Mouse (Mus musculus) cerebellum, adult 18-20 months (tissue): Measurements from ENCODE around the gene Acadl.
A peak's percentile ranks its signal among the peaks of the same experiment; 100 is the strongest.

Source experiments
- DNase-seq, 2 experiments: peaks; one replicate each; pipeline ENCODE4 v3.0.0; 2021

Acadl gene

GRCm38 (mm10) chr1:66838184-66839042 is 24.7 kb downstream of the Acadl start:
- peak; percentile 82 to 83 for DNase-seq

DNA sequence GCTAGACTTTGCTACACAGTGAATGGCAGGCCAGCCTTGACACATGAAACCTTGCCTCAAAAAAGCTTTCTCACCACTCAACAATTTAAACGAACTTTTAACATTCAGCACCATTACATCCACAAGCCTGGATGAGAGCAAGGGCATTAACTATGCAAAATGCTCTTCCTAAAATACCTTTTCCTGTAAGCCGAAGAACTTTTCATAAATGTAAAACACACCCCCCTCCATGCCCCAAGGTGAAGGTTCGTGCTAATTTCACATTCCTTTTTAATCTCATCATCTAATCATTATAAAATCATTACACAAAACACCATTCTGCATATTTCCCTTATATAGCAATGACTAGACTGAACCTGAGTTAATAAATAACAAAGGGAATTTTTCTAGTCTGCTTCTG is 25.9 kb downstream of the Acadl start:
- DNase-seq = no peak

DNA sequence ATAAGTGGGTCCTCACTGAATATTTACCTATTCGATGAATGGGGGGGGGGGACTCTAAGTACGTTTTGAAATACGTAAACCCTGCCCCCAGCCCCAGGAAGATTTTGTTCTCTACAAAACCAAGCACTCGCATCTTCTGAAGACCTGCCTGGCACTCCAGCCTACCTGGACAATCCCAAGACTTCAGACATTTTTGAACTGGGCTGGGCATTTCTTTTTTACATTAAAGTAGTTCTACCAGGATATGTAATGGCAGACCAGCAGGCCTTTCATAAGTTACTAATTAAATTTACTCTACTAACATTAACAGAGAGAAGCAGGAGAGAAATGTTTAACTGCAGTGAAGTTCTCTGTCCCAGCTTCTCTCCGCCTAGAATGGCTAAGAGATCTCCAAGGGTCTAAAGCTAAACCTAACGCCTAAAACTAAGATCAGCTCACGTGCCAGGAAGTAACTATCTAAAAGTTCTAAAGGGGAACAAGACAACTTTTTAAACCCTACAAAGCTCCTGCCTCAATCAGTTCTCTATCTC is 30.4 kb downstream of the Acadl start:
- DNase-seq = no peak

GRCm38 (mm10) chr1:66831824-66832600 is 31.1 kb downstream of the Acadl start:
- no peak for DNase-seq

DNA sequence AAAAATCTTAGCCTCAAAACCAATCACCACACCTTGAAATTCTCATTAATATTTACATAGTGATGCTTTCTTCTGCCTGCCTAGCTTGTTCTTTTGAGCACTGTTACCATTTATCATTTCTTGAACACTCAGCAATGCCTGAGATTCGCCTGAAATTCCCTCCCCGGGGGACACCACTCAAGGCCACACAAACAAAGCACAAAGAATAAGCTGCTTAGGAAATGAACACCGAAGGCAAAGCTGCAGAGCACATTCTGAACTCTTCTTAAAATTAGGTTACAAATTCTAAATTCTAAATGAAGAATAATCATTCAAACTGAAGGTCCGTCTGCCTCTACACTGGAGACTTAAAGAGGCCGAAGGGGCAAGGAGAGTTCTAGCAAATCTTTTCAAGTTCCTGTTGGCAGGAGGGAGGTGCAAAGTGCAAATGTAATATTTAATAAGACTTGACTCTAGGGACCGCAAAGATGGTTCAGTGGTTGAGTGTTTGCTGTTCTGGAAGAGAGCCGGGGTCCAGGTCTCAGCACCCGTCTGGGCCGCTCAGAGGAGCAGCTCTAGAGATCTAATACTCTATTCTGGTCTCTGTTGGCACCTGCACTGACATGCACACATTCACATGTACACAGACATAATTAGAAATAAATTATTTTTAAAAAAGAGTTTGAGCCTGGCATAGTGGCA is 33.5 kb downstream of the Acadl start:
- DNase-seq = no peak

- no peak for DNase-seq
These were observed 41.1 kb downstream of the Acadl start for GRCm38 (mm10) chr1:66821966-66822365.

DNA sequence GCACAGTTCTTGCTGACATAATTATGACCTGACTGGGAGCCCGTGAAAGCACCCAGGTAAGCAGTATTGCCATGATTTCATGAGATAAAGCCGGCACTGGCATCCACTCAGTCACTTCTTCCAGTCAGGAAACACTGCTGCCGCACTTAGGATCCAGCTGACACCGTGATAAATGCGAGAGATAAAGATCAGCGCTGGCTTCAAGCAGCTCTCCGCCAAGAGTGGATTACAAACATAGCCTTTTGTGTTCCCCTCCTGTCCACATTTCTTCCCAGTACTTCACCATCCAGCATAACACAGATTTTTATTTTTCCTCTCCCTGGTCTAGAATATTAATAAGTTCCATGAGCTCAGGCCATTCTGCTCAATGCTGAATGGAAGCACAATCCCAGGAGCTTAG is 42.8 kb downstream of the Acadl start:
- no peak for DNase-seq

GRCm38 (mm10) chr1:66817865-66818315 is 45.2 kb downstream of the Acadl start:
- DNase-seq = no peak

DNA sequence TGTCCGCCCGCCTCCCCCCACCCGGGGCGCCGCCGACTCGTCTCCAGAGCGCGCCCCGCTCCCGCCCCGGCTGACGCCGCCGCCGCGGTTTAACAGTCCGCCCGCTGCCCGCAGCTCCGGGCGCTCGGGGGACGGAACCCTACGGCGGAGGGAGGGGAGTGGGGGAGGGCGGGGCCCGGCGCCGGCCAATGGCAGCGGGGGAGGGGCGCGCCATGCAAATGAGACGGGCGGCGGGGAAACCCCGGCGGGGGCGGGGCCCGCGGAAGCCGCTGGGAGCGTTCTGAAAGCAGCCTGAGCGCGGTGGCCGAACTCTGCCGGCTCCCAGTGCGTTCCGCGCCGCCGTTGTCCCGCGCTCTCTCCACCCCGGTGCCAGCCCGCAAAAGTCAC is 45.6 kb downstream of the Acadl start, which contains the start of gene Kansl1l:
Gene Kansl1l, minus strand, starts transcription at position 110 of the 387 bp plus-strand sequence.
- peak; percentile 94 to 98 for DNase-seq

GRCm38 (mm10) chr1:66816837-66817452 is 46.1 kb downstream of the Acadl start:
- DNase-seq = peak; percentile 83 to 98

DNA sequence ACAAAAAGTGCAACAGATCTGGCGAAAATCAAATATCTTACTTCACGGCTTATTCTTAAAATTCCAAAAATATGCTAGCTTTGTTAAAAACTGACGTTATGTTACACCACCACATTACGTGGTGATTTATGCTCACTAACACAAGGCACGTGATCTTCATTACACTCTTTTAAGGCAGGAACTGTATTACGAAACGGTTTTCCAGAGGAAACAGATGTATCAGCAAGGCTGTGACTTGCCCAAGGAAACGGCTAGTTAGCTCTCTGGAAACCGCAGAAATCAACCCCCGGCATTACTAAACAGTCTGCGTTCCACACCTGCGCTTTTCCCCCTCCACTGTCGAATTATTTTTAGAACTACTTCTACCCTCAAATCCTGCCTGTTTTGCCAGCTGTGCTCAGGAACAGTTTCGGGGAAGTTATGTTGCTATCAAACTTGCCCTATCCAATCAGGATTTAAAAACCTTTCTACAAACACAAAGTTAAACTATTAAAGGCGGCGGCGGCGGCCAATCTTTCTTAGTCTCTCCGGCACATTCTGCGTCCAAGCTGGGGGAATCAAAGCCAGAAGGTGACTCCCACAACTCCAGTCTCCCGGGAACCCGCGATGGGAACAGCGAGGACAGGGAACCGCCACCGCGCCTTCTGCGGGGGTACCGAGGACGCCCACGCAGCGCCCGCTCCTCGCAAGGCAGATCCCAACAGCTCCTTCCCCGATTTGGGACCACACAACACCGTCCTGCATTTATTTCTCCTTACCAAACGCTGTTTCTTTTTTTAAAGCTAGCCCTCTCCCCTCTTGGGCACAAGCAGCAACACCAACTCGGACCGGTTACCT is 46.9 kb downstream of the Acadl start:
- DNase-seq = peak; percentile 57 to 70

- DNase-seq = no peak
These were observed 48.3 kb downstream of the Acadl start for GRCm38 (mm10) chr1:66814756-66815155.

DNA sequence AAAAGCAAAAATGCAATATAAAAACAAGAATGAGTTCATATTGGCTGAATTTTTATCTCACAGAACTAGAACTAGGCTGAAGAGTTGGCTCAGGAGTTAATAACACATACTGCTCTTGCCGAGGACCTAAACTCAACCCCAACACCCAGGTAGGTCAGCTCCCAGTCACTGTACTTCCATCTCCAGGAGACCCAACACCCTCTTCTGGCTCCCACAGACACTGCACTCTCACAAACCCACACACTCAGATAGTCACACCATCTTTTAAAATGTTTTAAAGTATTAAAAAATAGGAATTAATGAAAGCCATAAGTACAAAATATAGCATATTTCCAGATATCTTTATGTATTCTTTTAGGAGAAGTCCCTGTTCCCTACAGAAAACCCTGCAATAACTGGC is 49.9 kb downstream of the Acadl start:
- no peak for DNase-seq

- no peak for DNase-seq
These were observed 56.3 kb downstream of the Acadl start for GRCm38 (mm10) chr1:66806821-66807220.

GRCm38 (mm10) chr1:66805408-66805807 is 57.7 kb downstream of the Acadl start:
- DNase-seq = no peak

GRCm38 (mm10) chr1:66804710-66805109 is 58.4 kb downstream of the Acadl start:
- DNase-seq = no peak

GRCm38 (mm10) chr1:66797962-66798361 is 65.1 kb downstream of the Acadl start:
- DNase-seq = no peak

GRCm38 (mm10) chr1:66792838-66793466 is 70.1 kb downstream of the Acadl start:
- DNase-seq = no peak

GRCm38 (mm10) chr1:66782296-66782695 is 80.8 kb downstream of the Acadl start:
- DNase-seq = peak in 1 of 2 experiments; percentile 23

DNA sequence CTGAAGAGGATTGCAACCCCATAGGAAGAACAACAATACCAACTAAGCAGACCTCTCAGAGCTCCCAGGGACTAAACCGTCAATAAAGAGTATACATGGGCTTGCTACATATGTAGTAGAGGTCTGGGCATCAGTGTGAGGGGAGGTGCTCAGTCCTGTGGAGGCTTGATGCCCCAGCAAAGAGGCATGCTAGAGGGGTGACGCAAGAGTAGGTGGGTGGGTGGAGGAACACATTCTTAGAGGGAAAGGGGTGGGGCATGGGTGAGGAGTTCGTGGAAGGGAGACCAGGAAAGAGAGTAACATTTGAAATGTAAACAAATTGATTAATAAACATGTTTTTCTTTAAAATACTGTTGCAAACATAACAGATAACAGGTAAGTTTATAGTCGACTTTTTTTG is 82.0 kb downstream of the Acadl start:
- DNase-seq = no peak
